Mouse (Mus musculus) regulatory T cell (primary cell): ENCODE results near the gene Gabbr2.

Experiments used
- in situ Hi-C: fragments of 300-600 bp; cut with MboI, MseI; formaldehyde crosslinking; loops from one replicate; pipeline ENCODE4 v1.15.1; 2025; ENCODE audit warnings: high pct_unique_total_duplicates

The Gabbr2 gene

DNA sequence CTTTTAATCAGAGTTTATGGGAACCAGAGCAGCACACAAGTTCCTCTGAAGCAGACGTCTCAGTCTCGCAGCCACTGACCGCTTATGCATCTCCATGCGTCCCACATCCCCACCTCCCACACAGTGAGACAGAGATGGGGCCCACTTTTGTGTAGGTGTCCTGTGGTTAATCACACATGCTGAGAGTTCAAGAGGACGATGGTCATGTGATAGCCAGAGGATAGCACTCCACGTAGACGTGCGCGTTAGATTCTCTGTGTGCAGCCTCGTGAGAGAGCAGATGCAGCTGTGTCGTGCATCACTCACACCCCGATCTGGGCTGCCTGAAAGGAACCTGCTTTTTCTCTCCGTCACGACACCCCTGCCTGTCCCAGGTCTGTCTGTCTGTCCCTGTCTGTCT is 167.9 kb downstream of the Gabbr2 start:
- in situ Hi-C loops, result no loop called here

DNA sequence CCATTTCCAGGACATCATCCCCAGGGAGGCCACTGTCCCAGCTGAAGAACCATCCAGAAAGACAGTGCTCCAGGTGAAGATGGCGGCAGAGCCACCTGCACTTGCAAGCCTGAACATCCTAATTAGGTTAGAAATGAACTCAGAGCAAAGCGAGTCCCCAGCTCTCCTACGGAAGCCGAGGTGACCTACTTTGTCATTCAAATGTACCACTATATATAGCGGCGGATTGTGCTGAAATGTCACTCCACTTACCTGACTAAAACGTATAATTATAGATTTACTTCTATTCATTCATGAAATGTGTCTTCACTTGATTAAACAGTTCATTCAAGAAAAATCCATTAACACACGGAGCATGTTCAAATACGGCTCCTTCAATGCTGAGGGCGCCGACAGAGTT is 170.0 kb downstream of the Gabbr2 start:
- in situ Hi-C loops, result no loop called here

DNA sequence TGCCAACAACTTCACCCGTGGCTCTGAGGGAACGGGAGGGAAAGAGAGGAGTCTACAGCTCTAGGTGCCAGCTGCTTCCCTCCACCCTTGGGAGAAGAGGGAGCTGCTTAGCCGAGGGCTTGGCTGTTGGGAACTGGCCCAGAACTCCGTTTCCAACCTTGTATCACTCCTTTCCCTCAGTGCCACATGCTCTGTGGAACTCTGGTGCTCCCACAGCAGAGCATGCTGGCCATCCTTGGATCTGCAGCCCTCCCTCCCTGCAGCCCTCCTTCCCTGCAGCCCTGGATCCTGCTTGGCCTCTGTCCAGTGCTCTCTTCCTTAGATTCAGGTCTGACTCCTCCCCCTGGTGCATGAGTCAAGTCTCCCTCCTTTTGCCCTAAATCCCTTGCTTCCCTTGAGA is 176.7 kb downstream of the Gabbr2 start:
- in situ Hi-C loops, result no loop called here

DNA sequence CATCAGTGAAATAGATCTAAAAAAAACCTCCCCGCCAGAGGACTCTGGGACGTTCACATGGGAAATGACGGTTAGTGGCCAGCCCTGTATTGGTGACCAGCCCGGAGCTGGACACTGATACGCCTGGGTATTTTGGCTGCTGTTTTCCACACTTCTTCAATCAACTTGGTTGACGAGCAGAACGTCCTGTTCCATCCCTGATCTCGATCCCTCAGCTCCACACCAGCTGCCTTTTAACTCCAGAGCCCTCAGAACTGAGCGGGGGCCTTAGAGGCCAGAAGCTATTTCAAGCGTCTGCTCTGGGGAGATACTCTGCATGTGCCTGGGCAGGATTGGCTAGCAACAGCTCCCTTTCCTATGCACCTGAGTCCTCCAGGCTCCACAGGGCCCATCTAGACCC is 177.4 kb downstream of the Gabbr2 start:
- in situ Hi-C loops, result no loop called here

DNA sequence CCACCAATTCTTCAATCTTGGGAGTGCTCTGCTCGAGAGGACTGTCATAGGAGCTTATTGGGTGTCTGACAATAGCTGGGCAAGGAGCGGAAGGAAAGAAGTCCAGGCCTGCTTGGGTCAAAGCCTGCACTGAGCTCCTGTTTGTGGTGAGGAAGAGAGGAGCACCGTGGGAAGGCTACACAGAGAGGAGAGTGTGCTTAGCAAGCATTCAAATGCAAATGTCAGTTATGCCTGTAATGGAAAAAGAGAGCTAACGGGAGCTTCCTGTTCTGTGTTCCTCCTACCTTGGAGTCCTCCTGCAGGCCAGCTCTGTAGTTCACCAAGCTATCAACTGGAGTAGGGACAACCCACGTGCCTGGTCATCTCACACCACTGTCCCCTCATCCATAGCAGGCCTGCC is 180.5 kb downstream of the Gabbr2 start:
- in situ Hi-C loops, result no loop called here

DNA sequence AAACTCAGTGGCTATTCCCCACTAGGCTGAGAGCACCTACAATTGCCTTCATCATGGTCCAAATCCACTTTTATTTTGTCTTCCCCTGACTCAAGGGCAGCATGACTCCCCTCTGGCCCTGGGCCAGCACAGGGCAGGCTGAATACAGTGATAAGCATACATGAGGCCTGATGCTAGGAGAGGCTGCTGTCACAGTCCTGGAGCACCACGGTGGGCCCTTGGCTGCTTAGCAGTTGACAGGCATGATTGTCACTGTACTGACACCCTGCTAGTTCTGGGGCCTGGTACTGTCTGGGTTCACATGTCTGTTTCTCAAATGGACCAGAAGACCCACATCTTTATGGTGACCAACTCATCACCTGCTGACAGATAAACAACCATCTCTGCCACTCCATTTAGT is 184.8 kb downstream of the Gabbr2 start:
- in situ Hi-C loops, result no loop called here

DNA sequence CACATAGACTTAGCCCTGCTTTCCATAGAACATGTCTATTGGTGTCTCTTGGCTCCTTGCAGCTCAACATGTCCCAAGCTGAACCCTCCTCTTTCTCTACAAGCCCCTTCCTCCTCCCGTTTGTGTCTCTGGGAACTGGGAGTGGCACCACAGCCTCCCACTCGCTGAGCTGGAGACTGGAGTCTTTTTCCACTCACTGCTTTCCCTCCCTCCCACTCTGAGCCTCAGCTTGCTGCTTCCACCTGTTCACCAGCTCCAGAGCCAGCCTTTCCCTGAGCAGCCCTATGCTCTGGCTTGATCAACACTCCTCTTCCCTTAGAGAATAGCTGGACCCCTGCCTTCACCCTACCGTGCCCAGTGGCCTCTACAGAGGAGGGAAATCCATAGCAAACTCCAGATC is 185.8 kb downstream of the Gabbr2 start:
- in situ Hi-C loops, result no loop called here

DNA sequence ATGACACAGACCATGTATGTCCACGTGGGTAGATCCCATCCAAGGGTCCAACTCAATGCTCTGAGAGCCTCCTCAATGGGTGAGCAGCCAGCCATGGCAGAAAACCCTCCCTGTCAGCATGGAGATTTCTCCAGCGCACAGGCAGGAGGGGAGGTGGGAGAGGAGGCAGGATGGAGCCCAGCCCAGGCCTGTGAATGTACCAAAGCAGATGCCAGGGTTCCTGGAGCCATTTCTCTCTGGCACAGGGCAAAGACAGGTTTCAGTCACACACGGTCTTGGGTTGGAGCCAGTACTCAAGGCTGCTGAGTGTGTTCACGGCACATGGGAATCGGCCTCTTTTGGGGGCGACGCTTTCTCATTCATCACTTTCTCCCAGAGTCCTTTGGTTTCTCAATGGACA is 189.3 kb downstream of the Gabbr2 start:
- in situ Hi-C loops, result no loop called here

DNA sequence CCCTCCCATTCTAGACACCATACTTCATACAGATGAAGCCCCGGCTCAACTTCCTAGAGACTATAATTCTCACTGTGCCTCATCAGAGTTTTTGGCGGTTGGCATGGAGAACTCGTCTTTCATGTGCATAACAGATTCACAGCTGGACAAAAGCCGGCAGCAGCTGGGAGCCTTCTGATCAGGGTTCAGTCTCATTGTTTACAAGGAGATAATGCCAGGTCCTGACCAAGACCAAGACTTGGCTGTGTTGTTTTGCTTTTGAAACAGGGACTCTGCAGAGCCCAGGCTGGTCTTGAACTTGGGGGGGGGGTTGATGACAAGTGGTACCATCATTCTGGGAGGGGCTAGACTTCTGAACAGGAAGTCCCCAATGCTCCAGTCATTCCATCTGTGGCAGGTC is 191.8 kb downstream of the Gabbr2 start:
- in situ Hi-C loops, result no loop called here

DNA sequence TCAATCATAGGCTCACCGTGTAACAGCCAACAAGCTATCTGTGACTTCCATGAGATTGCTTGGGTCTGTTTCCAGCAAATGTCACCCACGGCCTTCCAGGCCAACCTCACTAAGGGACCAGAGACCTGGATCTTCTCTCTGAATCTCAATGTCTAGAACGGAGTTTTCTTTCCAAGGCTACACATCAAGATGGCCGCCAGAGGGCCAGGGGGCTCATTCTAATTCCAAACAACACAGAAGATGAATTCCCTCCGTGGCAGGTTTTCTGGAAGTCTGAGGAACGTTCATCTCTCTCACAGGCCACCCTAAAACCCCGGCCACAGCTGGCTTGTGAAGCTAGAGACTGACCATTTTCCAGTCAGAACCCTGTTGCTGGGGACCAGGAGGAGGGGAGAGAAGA is 196.0 kb downstream of the Gabbr2 start:
- in situ Hi-C loops, result no loop called here

DNA sequence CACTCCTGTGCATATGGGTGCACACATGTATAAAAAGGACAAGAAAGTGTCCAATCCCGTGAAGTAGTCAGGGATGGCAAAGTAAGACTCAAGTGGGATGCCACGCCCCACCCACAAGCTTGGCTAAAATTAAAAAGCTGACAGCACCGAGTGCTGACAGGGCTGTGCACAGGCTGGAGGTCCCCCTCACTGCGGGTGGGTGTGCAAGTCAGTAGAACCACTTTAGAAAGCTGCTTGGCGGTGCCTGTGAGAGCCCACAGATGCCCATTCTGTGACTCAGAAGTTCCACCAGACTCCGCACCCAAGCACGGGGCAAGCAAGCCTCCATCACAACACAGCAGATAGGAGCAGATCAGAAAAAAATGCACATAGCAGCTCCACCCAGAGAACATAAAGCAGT is 197.1 kb downstream of the Gabbr2 start:
- in situ Hi-C loops, result no loop called here

DNA sequence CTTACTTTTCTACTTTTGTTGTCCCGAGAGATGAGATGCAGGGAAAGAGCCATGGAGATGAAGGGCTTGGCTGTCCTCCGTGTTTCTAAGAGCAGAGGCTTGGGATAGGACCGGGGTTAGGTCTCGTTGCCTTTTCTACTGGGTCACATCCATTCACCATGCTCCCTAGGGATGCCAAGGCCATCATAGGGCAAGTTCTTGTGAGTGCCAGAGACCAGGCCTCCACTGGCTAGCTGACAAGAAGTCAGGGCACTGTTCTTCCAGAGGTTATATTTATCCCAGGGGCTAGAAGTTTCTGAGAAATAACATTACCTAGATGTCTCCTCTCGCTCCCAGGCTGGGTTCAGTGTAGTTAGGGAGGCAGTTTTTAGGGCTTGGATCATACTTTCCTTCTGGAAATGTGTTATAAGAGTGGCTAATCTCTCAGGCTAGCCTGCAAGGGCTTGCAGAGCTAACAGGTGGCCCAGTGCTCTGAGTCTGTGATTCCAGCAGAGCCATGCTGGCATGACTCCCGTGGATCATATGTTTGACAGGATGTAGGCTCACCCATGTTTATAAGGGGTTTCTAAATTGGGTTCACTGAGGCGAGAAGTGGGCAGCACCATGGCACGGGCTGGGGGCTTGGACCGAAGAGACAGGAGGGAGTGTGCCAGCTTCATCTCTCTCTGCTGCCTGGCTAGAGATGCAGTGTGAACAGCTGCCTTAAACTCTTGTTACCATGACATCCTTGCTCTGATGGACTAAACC is 199.2 kb downstream of the Gabbr2 start:
- in situ Hi-C loops, result no loop called here

DNA sequence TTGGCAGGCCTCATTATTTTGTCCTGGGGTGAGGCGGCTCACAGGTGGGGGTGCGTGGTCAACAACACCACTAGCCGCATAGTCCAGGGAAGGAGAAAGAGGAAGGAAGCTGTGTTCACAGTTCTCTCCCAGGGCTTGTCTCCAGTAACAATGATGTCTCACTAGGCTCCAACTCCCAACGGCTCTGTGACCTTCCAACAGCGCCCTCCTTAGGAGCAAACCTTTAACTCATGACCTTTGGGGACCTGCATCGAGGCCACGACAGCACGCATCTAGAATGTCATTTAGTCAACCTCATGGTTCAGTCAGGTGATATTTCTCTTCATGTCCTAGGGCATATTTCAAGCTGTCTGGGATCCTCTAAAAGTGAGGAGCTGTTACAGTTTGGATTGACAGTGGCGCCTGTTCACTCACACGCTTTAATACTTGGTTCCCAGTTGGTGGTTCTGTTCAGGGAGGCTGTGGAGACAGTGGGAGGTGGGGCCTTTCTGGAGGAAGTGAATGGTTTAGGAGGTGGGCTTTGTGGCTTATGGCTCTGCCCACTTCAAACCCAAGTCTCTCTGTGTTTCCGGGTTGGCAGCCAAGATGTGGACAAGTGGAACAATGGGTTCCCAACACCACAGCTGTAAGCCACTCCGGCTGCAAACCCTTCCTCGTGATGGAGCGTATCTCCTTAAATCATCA is 200.3 kb downstream of the Gabbr2 start:
- in situ Hi-C loops, result no loop called here

DNA sequence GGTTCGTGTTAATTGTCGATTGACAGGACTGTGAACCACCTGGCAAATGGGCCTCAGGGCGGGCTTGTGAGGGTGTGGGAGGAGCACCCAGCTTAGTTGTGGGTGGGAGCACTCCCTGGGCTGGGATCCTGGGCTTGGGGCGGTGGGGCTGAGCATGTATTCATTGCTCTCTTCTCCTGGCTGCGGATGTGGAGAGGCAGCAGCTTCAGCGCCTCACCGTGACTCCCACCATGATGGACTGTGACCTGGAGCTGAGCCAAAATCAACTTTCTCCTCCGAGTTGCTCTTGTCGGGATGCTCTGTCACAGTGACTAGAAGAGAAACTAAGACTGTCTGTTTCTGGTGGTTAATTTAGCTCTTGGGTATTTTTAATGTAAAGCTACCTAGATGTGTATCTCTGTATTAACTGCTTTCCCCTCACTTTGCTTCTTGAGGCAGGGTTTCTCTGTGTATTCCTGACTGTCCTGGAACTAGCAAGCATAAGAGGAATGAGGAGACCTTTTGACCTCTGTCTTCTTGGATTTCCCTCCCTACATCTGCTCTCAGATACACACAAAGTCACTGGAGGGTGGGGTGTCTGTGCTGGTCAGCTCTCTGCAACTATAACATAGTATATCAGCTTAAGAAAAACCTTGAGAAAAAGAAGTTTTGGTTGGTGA is 200.9 kb downstream of the Gabbr2 start:
- in situ Hi-C loops, result no loop called here

DNA sequence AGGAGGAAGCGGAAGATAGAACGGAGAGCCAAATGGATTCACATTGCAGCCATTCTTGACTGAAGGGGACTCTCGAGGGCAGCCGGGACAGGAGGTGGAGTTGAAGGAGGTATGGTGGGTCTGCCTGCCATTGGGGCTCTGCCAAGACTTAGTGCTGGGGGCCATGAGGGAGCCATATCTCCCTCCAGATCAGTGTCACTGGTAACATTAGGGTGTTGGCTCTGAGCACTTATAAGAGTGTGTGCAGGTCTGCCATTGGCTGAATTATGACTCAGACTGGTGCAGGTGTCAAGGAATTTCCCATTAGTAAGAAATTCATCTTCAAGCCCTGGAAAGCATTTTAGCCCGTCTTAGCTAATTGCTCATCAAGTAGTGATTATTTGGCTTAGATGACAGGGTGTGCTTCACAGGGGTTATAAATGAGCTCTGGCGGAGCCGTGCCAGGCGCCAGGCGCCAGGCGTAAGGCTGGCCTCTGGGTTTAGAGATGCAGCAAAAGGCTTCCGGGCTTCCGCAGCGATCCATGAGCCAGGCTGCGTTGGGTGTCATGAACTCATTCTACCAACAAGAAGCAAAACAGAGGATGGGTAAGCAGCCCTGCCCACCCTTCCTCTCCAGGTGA is 207.1 kb downstream of the Gabbr2 start:
- in situ Hi-C loops, result no loop called here

DNA sequence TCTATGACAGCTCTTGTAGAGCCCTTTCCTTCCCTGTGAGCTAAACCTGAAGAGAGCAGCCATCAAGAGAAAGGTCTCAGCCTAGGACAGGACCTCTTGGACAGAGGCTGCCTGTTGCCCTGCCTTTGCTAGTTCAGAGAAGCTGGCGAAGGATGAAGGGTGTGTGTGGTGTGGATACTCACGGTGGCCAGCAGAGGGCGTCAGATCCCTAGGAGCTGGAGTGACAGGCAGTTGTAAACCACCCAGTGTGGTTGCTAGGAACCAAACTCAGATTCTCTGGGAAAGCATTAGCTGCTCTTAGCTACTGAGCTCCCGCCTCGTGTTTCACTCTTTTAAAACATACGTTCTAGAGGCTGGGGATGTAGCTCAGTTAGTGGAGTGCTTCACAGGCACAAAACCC is 210.6 kb downstream of the Gabbr2 start:
- in situ Hi-C loops, result no loop called here

DNA sequence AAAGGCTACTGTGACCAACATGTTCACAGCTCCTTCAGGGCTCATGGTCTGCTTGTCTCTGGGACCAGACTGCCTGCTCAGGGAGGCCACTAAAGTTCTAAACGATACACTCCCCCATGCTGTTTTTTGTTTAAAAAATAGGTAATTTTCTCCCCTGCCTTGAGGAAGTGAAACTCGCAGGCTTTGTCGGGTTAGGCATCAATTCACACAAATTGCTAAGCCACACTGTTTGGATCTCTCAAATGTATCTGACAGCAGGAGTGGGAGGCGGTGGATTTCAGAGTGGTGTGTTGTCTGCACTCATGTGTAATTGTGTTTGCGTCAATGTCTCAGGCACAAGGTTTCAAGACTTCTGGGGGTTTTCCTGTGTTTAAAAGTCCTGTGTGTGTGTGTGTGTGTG is 215.7 kb downstream of the Gabbr2 start:
- in situ Hi-C loops, result loop anchor here (10.0 kb wide), 1 partner anchor 441 kb away; no protein-coding TSS in a partner anchor

DNA sequence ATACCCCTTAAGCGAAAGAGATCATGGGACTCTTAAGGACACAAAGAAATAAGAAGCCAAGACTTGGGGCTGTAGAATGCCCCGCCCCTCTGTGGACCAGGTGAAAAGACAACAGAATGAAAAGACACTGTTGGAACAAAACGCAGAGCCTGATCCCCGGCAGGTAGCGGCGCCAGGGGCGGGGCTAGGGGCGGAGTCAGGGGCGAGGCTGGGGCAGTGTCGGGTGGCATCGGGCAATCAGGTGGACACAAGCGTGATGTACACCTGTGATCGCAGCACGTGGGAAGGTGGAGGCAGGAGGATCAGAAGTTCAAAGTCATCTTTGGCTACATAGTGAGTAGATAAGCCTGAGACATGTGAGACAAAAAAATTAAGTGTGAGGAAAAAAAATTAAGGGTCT is 217.0 kb downstream of the Gabbr2 start:
- in situ Hi-C loops, result loop anchor here (10.0 kb wide), 1 partner anchor 440 kb away; no protein-coding TSS in a partner anchor

DNA sequence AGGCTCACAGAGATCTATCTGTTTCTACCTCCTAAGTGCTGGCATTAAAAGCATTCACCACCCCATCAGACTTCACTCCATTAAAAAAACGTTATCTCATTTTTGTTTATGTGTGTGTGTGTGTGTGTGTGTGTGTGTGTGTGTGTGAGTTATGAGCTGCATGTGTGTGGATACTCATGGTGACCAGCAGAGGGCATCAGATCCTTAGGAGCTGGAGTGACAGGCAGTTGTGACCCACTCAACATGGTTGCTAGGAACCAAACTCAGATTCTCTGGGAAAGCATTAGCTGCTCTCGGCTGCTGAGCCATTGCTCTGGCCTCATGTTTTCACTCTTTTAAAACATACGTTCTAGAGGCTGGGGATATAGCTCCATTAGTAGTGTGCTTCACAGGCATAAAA is 218.4 kb downstream of the Gabbr2 start:
- in situ Hi-C loops, result loop anchor here (10.0 kb wide), 1 partner anchor 438 kb away; no protein-coding TSS in a partner anchor

DNA sequence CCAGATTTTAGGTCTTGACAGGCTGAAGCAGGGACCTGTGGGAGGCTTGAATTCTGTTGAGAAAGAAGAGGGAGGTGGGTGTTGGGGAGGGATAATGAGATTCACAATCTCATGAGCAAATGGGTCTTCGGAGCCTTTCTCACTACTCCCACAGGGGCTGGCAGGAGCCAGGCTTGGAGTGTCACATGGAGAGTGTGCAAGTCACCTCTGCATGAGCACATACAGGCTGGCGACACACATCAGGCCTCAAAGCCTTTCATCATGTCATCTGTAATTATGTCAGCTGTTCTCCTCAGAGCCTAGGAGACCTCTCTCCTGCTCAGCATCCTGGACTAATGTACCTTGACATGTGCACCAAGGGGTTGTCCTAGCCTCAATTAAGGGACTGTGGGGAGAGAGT is 219.1 kb downstream of the Gabbr2 start:
- in situ Hi-C loops, result loop anchor here (10.0 kb wide), 1 partner anchor 438 kb away; no protein-coding TSS in a partner anchor

DNA sequence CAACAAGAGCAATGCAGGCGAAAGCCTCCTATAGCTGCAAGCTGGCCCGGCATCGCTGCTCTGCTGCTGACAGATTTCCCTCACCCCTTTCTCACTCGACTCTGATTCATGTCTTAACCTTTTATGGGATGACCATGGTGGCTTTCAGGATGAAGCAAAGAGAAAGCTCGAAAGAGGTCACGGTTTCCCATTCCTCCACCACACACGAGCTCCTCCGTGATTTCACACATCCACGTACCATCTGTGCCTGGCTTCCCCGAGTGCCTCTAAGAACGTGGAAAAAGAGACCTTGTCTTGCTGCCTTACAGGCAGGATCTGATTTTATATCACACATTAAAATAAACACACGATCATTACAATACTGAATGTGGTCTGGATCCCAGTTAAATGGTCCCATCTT is 220.6 kb downstream of the Gabbr2 start:
- in situ Hi-C loops, result loop anchor here (10.0 kb wide), 1 partner anchor 436 kb away; no protein-coding TSS in a partner anchor

DNA sequence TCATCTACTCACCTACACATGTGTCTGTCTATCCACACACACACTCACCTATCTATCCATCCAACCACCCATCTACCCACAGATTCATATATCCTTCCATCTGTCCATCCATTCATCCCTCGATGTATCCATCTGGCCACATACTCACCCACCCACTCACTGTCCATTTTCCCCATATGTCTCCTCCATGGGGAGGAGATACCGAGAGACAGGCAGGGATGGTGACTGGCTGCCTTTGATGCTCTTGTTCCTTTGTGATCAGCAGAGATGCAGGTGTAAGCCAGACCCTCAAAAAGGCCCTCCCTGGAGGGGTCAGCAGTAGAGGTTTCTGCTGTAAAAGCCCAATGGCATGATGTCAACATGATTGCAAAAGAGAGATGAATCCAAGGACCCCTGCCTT is 221.0 kb downstream of the Gabbr2 start:
- in situ Hi-C loops, result loop anchor here (10.0 kb wide), 1 partner anchor 436 kb away; no protein-coding TSS in a partner anchor
